Mouse (Mus musculus): ENCODE measurements around the gene Gm49661.

Gene Gm49661

DNA sequence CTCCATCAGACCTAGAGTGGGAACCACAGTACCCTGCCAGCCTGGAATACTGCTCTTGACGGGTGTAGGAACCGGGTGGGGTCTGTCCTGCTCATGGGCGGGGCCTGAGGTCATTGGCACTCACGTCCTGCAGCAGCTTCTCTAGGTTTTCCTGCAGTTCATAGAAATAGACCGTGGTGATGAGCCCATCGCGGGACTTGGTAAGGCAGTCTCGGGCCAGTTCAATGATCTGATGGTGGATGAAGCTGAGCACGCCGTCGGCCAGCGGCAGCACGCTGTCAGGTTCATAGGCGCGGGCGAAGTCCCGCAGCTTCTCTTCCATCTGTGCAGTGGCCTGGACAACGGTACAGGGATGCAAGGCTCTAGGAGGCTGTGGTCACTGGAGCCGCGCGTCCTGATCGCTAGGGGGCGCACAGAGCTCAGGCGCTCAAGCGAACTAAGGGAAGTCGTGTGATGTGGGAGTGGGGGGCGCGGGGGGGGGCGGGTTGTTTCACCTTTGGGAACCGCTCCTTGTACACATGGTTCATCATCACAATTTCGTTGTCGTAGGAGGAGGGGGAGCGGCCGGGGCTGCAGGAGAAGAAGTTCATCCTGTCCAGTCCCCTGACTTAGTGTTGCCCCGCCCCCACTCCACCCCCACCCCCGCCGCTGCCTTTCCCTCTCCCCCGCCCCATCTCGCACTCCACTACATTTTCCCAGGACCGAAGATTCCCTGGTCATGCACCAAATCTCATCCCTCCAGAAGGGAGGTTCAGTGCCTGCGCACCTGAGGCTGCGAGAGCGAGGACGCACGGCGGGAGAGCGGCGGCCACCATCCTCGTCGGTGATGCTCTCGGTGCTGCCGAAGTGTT, 40.6 kb downstream of the Gm49661 start:
- DNase-seq, result peak; percentile 68

DNA sequence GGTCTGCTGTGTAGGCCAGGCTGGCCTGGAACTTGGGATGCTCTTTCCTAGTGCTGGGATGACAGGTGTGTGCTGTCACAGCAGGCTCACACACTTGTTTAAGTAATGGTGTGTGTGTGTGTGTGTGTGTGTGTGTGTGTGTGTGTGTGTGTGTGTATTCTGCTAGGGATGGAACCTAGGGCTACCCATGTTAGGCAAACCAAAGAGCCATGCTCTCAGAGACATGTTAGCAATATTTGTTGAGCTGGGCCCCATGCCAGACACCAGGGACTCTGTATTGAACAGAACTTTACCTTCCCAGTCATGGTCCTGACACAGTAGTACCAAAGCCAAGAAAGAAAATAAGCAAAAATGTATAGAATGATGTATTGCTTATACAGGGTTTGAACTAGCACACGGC, 41.7 kb downstream of the Gm49661 start:
- DNase-seq, result no peak

GRCm38 (mm10) chr8:84925557-84925956, 43.7 kb downstream of the Gm49661 start:
- no peak for DNase-seq

- DNase-seq, result no peak
These were observed 47.6 kb downstream of the Gm49661 start for GRCm38 (mm10) chr8:84921596-84921995.

DNA sequence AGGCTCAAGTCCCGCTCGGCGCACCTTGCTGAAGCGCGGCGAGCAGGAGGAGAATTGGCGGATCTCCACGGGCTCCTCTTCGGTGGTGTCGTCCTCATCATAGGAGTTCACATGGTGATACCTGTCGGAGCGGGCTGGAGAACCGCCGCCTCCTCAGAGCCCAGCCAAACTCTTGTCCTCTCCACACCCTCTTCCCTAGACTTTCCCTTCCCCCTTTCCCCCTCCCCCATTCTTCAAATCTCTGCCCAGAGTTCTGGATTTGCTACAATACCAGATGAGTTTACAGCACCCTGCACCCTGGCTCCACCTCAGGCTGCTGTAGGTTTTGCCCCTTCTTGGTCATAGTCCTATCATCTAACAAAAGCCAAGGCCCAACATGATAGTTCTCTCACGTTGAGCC, 50.6 kb downstream of the Gm49661 start:
- DNase-seq, result no peak

DNA sequence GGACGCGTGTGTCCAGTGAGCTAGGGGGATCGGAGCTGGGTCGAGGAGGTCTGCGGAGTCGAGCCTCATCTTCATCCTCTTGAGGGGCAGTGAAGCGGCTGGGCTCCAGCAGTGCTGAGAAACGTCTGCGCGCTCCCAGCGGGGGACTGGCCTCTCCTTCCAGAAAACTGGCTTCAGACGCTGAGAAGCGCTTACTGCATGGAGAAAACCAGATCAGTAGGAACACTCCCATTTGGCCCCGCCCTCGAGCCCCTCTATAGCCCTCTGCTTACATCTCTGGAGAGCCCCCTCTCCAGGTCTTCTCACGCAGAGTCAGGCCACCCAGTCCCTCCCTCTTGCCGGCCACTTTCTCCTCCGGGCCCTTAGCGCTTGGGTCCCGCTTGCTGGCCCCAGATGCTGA, 51.5 kb downstream of the Gm49661 start:
- DNase-seq, result no peak
